Mouse (Mus musculus) thymus, postnatal 36 days (tissue): Measurements from ENCODE around the gene Arhgap10.

Experiments used
- DNase-seq, 2 experiments: peaks; one replicate each; pipeline ENCODE4 v3.0.0; 2022; ENCODE audit warnings: mixed read lengths in 2 of 2

Arhgap10 gene

GRCm38 (mm10) chr8:77515786-77516185 is 2.0 kb downstream of the Arhgap10 start:
- no peak for DNase-seq

DNA sequence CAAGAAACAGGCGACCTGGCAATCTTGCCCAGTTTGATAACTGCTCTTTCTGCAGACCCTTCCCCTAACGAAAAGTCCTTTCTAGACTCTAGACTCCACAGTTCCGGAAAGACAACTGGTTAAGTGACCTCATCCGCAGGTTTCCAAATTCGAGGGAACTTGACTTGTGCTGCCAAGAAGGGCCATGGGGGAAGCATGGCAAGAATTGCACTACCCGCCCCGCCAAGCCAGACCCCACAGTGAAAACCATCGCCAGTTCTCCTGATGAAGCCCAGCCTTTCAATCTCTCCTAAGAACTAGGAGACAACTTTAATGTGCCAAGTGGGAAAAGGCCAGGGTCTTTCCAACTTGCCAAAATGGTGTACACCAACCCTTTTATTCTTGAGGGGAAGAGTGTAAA is 2.6 kb downstream of the Arhgap10 start:
- DNase-seq, result no peak

- no peak for DNase-seq
These were observed 5.8 kb downstream of the Arhgap10 start for GRCm38 (mm10) chr8:77511750-77512493.

GRCm38 (mm10) chr8:77510426-77510825 is 7.3 kb downstream of the Arhgap10 start:
- DNase-seq, result no peak

- DNase-seq, result no peak
These were observed 8.7 kb downstream of the Arhgap10 start for GRCm38 (mm10) chr8:77509044-77509443.

GRCm38 (mm10) chr8:77507510-77508035 is 10.2 kb downstream of the Arhgap10 start:
- no peak for DNase-seq

DNA sequence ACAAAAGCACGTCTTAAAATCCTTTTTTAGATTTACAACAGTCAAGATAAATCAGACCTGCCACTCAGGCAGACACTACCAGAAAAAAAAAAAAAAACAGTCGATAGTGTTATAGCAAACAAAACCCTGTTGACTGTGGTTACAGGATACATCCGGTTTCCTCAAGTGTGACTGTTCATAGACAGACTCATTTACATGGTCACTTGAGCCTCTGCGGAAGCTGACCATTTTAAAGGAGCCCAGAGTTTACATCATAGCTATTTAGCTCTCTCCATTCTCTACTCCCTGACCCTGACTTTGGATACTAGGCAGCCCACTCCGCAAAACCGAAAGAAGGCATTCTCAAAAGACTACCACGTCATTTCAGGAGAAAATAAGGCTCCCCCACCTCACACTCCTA is 11.2 kb downstream of the Arhgap10 start:
- DNase-seq, result no peak

- no peak for DNase-seq
These were observed 15.2 kb downstream of the Arhgap10 start for GRCm38 (mm10) chr8:77502547-77502946.

- DNase-seq, result no peak
These were observed 16.6 kb downstream of the Arhgap10 start for GRCm38 (mm10) chr8:77501131-77501530.

DNA sequence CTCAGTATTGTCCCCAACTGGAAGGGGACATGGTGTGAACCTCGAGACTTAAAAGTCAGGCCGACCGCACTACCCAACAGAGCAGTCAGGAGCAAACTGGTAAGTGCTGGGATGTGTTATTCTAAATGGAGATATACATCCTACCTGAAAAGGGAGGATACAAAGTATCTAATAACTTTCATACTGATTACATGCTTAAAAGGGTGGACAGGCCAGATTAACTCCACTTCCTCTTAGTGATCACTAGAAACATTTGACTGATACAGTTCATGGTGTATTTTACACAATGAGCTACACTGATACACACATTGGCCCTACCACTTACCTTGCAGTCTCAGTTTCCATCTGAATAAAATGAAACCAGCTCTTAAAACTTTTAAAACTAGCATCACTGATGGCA is 17.5 kb downstream of the Arhgap10 start:
- DNase-seq, result no peak

DNA sequence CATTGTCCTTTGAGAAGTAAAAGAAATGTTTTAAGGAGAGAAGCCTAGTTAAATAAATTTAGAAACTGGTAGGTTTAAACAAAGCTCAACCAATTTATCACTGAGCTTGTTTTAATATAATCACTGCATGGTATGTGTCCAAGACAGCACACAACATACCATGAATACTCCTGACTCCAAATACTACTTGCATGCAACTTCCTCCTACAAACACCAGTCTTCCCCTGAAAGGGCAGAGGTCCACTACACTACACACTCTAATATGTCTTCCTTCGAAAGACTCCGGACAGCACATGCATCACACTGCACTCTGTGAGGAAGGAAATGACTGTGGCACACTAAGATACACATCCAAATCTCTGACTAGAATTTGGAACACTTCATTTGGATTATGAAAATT is 20.3 kb downstream of the Arhgap10 start:
- no peak for DNase-seq

- no peak for DNase-seq
These were observed 21.5 kb downstream of the Arhgap10 start for GRCm38 (mm10) chr8:77496253-77496652.

- DNase-seq, result no peak
These were observed 23.1 kb downstream of the Arhgap10 start for GRCm38 (mm10) chr8:77494376-77495328.

DNA sequence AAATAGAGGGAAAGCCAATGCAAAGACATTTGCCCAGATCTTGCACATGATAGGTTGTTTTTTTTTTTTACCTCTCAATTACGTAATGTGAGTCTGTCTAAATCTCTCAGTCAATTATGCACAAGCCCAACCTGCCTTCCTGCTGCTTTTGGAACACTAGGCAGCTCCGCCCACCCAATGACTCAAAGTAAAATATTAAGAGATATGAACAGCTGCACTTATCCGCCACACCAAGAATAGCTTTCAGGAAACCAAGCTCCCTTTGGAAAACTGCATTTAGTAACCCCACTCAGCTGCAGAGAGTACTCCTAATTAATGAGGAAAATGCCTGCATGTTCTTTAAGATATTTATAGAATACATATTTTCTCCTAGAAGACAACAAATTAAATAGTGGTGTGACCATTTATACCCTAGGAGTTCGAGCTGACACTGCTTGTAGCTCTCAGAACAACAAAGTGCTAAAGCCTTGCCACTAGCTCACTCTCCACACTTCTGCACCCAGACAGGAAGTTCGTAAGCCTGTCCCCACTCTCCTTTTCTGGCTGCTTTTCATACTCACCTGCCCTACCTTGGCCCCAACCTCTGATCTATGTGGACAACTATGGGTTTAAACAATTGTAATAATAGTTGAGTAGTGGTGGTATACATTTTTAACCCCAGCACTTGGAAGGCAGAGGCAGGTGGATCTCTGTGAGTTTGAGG is 25.2 kb downstream of the Arhgap10 start:
- DNase-seq, result no peak

DNA sequence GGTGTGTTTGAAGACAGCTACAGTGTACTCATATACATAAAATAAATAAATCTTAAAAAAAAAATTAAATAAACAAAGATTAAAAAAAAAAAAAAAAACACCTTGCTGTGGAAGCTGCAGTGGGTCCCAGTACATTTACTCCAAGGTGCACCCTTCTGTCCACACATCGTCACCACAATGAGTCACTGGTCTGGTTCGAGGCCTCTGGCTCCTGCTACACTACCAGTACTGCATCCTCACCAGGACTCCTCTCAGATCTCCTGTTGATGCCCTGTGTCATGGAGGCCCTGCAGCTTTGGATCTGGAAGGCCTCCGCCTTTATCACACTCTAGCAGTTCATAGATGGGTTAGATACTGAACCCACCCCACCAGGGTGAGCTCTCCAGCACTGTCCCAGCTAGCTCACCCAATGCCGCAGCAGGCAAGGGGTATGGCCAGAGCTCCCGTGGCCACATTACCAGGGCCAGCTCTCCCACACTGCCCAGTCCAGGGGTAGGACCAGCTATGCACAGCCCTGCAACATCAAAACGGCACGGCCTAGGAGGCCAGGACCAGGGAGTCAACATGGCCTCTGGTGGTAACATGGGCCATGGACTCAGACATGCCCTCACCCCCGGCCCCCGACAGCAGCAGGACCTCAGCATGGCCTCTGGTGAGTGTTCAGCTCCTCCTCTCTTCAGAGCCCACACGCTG is 26.4 kb downstream of the Arhgap10 start:
- DNase-seq, result no peak

DNA sequence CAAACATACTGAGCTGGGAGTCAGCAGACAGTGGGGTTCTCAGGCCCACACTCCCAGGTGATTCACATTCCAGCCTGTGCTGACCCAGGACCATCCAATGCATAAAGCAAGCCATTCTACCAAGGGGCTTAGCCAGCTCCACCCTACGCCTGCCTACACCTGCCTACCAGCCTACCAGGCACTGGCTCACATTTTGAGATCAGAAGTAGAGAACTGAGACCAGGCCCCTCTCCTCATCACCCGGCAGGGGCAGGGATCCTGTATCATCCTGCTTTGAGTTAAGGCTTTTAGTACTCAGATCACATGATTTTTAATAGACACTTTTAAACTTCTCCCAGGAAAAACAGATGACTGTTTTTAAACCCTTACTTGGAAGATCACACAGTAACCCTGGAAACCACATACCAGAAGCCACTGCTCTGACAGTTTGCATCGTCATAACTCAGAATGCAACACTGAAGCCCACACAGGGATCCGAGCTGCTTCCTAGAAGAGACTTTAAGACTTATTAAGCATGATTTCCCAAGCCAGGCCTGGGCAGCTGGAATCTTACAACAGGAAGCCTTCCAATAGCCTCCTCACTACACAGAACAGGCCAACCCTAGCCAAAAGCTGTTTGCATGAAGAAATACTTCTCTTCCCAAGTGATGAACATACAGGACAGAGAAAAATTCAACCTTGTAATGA is 27.5 kb downstream of the Arhgap10 start:
- no peak for DNase-seq

DNA sequence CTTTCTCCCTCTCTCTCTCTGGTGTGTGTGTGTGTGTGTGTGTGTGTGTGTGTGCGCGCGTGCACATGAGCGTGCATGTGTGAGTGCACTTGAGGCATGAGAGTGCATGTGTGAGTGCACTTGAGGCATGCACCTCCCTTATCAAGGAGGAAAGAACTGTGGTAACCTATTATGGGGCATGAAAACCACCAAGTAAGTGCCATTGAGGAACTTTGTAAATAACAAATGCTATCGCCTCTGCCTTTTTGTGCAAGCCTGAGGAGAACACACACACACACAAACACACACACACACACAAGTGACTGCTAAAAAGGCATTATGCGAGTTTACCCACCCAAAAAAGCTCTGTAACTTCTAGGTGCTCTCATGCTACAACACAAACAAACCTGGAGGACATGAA is 28.5 kb downstream of the Arhgap10 start:
- DNase-seq, result no peak

DNA sequence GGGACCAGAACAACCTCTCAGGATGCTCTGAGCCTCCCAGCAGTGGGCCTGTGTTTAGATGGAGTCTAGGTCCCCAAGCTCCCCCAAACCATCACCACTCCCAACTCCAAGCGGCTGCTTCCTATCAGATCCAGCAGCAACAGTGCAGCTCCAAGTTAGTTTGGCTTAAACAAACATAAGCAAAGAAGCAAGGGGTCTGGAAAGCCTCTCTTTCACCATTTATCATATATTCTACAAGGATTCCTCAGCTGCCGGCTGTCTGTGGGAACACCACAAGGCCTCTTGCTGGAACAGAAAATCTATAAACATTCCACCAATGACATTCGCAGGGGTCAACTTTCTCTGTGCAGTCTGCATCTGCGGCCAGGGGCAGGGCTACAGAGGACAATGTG is 29.5 kb downstream of the Arhgap10 start:
- no peak for DNase-seq

GRCm38 (mm10) chr8:77487590-77488214 is 30.1 kb downstream of the Arhgap10 start:
- DNase-seq, result no peak

- no peak for DNase-seq
These were observed 31.0 kb downstream of the Arhgap10 start for GRCm38 (mm10) chr8:77486749-77487148.

GRCm38 (mm10) chr8:77484817-77485216 is 32.9 kb downstream of the Arhgap10 start:
- DNase-seq, result no peak
